Mouse (Mus musculus) left cerebral cortex, postnatal 36 days (tissue): ENCODE measurements around the gene C1qtnf6. TPM values are rescaled to one million over a fixed set of nuclear protein-coding genes. Genes with fewer than 3 reads are reported as not detected.

Experiments used
- DNase-seq, 2 experiments: peaks; one replicate each; pipeline ENCODE4 v3.0.0; 2021 to 2022; ENCODE audit warnings: low spot score in 2 of 2, mixed read lengths in 1 of 2
- intact Hi-C: fragments of 180-260 bp; cut with DNase I; formaldehyde crosslinking; loops from one replicate; pipeline ENCODE4 v1.15.1; 2025
- total RNA-seq, 2 experiments: library from RNA; stranded (reverse); gene quantifications; 2 replicates each; pipeline ENCODE4 v1.2.3; 2021

Gene C1qtnf6
- total RNA-seq = 1 to 10 TPM; 2.0 to 2.5 TPM

DNA sequence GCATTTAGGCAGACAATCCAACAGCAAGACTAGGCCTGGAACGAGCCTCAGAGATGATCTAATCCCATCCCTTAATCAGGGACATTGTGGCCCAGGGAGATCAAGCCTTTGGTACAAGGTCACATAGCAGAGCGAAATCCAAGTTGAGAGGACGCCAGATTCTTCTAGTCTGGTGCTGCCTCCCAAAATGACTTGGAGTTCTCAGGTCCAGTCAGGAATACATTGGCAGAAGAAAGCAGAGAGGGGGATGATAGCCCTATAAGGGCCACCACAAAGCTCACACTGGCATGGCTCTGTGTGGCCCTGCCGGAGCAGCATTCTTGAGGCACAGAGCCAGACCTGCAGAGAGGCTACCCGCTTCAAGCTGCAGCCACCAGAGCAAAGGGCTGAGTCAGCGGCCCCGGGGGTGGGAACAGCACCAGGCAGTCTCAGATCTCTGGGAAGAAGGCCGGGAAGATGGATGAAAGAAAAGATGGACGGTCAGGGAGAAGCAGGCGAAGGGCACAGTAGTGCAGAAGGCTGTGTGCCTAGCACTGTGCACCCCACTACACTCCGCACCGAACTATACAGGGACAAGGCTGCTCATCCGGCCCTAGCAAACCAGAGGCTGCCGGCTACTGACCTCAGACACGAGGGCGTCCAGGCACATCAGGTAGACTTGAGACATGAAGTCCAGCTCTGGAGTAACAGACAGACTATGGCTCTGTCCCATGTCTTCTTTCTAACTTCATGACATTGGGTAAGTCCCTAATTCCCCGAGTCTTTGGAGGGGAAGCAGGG is at the start of gene C1qtnf6:
Gene C1qtnf6, minus strand, starts transcription at position 746 of the 780 bp plus-strand sequence.
- intact Hi-C loops = loop anchor here (10.0 kb wide), 1 partner anchor 356 kb away; the partner anchor contains the start of gene Ift27
- peak in 1 of 2 experiments; percentile 26 for DNase-seq

- DNase-seq = no peak
- intact Hi-C loops = no loop called here
Observed at GRCm38 (mm10) chr15:78576284-78576810, 45.1 kb upstream of the C1qtnf6 start.

DNA sequence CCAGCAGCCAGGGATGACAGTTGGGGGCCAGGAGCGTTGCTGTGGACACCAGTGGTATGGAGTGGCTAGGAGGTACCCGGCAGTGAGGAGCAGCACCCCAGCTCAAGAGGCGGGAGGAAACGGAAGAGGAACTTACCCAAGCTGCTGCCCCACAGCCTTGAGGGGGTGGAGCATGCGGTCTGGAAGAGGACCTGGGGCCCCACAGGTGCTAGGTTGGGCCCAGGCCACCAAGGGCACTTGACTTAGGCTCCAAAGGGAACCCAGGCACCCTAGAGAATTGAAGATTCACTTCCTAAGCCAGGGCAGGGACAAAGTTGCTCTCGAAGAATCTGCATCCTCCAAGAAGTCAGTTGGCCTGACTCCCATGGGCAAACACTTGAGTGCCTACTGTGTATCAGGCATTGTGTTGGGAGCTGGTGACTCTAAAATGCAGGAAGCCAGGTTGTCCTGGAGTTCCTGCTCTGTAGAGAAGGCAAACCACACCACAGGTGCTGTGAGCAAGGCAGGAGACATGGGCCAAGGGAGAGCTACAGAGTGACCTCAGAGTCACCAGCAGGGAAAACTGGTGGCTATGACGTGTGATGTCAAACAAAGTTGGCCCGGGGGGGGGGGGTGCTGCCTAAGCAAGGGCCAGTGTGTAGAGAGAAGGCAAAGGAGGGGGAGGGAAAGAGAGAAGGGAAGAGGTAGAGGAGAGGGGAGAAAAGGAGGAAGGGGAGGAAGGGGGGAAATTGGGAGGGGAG is 41.6 kb upstream of the C1qtnf6 start, which contains the start of gene Rac2:
Gene Rac2, minus strand, starts transcription at position 126 of the 740 bp plus-strand sequence.
- DNase-seq = no peak
- intact Hi-C loops = no loop called here

- intact Hi-C loops = no loop called here
Observed at GRCm38 (mm10) chr15:78572270-78572600, 41.0 kb upstream of the C1qtnf6 start.

DNA sequence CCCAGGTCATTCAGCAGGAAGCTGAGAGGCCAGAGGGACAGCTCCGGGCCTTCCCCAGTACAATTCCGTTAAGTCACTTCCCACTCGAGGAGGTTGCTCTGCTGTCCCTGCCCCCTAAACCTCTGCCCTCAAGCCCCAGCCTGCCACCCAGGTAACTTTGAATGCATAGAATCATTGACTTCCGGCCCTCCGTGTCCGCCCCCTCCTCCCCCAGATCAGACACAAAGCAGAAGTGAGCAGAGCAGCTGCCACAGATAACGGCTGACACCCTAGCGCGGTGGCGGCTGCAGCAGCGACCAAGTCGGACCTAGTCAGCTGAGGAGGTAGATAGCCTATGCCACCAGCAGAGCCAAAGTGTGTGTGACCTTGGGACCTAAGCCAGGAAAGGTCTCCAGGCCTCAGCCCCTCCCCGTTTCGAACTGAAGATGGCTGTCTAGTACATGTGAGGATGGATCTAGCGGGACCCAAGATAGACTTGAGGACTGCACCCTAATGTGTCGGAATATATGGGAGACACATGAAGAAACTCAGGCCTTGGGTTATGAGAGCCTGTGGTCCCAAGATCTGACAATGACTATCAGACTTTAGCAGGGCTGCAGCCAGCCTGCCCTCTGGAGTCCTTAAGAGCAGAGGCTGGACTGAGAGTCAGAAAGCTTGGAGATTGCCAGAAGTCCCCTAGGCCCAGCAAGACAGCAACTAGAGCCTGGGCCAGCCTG is 40.5 kb upstream of the C1qtnf6 start:
- DNase-seq = no peak
- intact Hi-C loops = no loop called here

More at GRCm38 (mm10) chr15:78572270-78572600, 41.0 kb upstream of the C1qtnf6 start:
- DNase-seq = no peak

DNA sequence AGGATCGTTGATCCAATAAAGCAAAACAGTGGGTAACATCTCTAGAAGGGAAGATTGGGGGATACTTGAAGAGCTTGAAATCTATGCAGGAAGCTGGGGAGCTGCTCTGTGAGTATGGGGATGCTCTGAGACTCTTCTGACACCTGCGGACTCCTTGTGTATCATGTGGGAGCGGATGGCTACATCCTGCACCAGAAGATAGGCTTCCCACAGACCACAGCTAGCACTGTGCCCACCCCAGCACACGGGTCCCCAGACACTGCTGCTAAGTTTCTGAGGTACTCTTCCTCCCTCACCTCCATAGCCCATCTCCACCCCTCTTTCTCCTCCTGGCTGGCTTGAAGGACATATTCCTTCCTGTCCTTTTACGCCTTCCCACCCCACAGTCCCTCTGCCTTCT is 39.0 kb upstream of the C1qtnf6 start:
- intact Hi-C loops = no loop called here
- DNase-seq = no peak

DNA sequence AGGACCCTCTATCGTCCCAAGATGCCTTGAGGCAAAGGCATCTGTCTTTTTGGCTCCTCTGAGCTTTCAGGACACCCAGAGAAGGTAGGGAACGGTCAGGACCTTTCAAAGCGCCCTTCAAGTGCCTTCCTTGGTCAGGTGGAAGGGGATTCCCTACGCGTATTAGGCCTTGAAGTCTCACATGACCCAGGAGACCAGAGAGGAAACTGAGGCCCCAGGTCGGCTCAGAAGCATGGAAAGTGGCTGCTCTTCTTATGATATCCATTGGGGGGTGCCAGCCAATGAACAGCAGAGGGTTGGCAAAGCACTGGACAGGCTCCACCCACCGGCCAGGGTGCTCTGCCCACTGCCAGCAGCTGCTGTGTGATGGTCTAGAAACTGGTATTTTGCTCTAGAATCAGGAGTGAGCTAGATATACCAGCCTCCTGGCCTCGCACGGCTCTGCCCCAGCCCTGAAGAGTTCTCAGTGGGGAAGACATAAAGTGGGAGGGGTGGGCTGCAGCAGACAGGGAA is 36.4 kb upstream of the C1qtnf6 start:
- no peak for DNase-seq

DNA sequence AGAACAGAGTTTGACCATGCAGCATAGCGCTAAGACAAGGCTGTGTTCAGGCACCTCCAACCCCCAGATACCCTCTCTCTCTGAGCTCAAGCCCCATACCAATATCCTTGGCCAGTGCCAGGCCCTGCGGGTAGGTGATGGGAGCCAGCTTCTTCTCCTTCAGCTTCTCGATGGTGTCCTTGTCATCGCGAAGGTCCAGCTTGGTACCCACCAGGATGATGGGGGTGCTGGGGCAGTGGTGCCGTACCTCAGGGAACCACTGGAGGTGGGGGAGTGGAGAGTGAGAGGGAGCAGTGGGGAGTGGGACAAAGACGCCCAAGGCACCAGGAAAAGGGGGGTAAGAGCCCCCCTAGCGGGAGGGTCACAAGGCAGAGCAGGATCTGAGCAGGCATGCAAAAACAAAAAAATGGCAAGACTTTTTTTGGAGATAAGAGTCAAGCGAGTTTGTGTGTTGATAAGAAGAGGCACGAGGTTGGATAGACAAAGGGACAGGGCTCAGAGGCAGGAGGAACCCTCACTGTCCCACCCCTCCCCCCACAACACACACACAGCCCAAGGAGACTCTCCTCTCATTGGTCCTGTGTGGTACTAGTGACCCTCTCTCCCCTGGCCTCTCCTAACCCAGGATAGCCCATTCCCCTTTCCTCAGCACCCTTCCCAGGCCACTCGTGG is 33.7 kb upstream of the C1qtnf6 start:
- no peak for DNase-seq
- intact Hi-C loops = no loop called here

More for the DNA sequence above, 36.4 kb upstream of the C1qtnf6 start:
- intact Hi-C loops = no loop called here

GRCm38 (mm10) chr15:78563937-78564336 is 32.7 kb upstream of the C1qtnf6 start:
- no peak for DNase-seq
- intact Hi-C loops = no loop called here

DNA sequence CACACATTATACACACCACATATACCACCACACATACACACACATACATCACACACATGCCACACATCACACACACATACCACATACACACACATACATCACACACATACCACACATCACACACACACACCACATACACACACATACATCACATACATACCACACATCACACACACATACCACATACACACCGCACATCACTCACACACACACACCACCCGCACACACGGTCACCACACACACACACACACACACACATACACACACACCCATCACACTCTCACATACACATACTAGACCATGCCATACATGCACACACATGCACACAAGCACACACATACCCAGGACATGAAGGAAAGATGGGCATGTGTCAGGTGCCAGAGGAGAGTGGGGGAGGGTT is 32.1 kb upstream of the C1qtnf6 start:
- DNase-seq = no peak
- intact Hi-C loops = no loop called here

- intact Hi-C loops = no loop called here
- no peak for DNase-seq
Observed at GRCm38 (mm10) chr15:78559141-78559979, 28.1 kb upstream of the C1qtnf6 start.

GRCm38 (mm10) chr15:78557693-78558535 is 26.7 kb upstream of the C1qtnf6 start:
- DNase-seq = no peak
- intact Hi-C loops = no loop called here

- DNase-seq = no peak
- intact Hi-C loops = no loop called here
Observed at GRCm38 (mm10) chr15:78554545-78555313, 23.5 kb upstream of the C1qtnf6 start.

GRCm38 (mm10) chr15:78549189-78549734 is 18.0 kb upstream of the C1qtnf6 start:
- no peak for DNase-seq
- intact Hi-C loops = loop anchor here (10.0 kb wide), 1 partner anchor 194 kb away; no protein-coding TSS in a partner anchor

- DNase-seq = no peak
- intact Hi-C loops = loop anchor here (10.0 kb wide), 1 partner anchor 194 kb away; no protein-coding TSS in a partner anchor
Observed at GRCm38 (mm10) chr15:78548711-78549110, 17.5 kb upstream of the C1qtnf6 start.

DNA sequence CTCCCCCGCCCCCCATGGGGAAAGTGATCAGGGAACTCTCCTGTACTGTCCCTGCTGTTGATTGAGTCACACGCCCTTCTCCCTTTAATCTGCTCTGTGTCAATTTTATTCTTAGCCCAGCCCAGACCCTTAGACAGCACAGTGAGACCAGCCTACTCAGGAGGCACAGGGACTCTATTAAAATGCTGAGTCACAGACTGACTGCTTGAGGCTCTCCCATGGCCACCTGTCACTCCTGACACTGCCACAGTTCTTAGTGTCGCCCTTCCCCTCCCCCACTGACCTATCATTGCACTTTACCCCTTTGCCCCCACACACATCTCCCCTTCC is 17.1 kb upstream of the C1qtnf6 start:
- no peak for DNase-seq
- intact Hi-C loops = loop anchor here (10.0 kb wide), 1 partner anchor 194 kb away; no protein-coding TSS in a partner anchor
